Mouse (Mus musculus): ENCODE measurements around the gene Trim2. TPM values are rescaled to one million over a fixed set of nuclear protein-coding genes. Genes with fewer than 3 reads are reported as not detected.

The Trim2 gene
- polyA plus RNA-seq, 1 experiment from 2014 or later, result 174 TPM

DNA sequence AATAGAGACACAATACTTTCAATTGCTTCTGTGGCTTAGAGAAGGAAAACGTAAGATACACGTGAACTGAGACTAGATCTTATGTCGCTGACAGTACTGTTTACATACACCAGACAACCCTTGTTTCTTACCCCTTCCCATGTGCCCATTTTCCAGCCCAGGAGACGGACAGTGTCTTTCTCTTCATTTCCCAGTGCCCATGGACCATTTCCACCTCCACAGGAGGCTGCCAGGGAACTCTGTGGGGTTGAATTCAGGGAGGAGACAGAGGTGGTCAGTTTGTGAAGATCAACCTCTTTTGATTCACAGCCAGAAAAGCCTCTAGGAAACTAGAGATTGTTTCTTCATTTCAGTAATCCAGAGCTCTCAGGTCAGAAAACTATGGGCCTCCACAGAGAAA, 5.0 kb downstream of the Trim2 start:
- peak overlapping the region; percentile 82 for H3K4me2 ChIP-seq (ENCODE audit: low read length)
- no peak overlapping the region for H3K9ac ChIP-seq (ENCODE audit: low read depth, low read length)
- H3K4me3 ChIP-seq (ENCODE audit: low read depth, low read length), result no peak overlapping the region
- WGBS, result 70% methylated on average over 4 of the region's 4 CpGs
- H3K4me1 ChIP-seq (ENCODE audit: control insufficient read depth, insufficient read depth, low read length), result peaks cover 37% of the 10 kb centered on the region
- no peak overlapping the region; the same call in 1 of the 2 replicates for H3K27ac ChIP-seq (ENCODE audit: low read length)
- H3K36me3 ChIP-seq (ENCODE audit: control insufficient read depth, insufficient read depth, low read length), result no peaks in the 10 kb centered on the region
- no peaks in the 10 kb centered on the region for H3K9me3 ChIP-seq (replicated peaks; ENCODE audit: control insufficient read depth, low read length, poor library complexity, severe bottlenecking)
- no peaks in the 10 kb centered on the region for H3K27me3 ChIP-seq (ENCODE audit: control insufficient read depth, insufficient read depth, low read depth, low read length)
- no peak for ATAC-seq

DNA sequence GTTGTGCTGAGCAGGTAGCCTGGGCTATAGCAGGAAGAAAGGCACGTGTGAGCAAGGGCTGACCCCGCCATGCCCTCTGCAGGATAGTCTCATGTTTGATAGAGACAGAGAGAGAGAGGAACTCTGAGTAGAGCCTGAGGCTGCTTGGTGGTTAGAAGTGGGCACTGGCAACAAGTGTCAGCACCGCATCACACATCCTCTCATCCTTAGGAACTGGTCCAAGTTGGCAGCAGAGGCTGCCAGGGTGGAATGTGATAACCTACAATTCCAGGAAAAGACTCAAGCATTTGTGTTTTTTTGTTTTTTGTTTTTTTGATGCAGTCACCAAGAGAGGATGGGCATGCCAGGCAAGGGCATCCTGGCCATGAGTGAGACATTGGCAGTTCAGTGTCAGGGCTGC, 8.5 kb downstream of the Trim2 start:
- no peak overlapping the region for H3K4me2 ChIP-seq (ENCODE audit: low read length)
- H3K4me1 ChIP-seq (ENCODE audit: control insufficient read depth, insufficient read depth, low read length), result peaks cover 19% of the 10 kb centered on the region
- no peaks in the 10 kb centered on the region for H3K27me3 ChIP-seq (ENCODE audit: control insufficient read depth, insufficient read depth, low read depth, low read length)
- H3K9me3 ChIP-seq (replicated peaks; ENCODE audit: control insufficient read depth, low read length, poor library complexity, severe bottlenecking), result no peaks in the 10 kb centered on the region
- 61% methylated on average over 3 of the region's 3 CpGs for WGBS
- H3K36me3 ChIP-seq (ENCODE audit: control insufficient read depth, insufficient read depth, low read length), result no peaks in the 10 kb centered on the region
- ATAC-seq, result no peak
- H3K4me3 ChIP-seq (ENCODE audit: low read depth, low read length), result no peak overlapping the region
- H3K27ac ChIP-seq (ENCODE audit: low read length), result no peak overlapping the region
- H3K9ac ChIP-seq (ENCODE audit: low read depth, low read length), result no peak overlapping the region

DNA sequence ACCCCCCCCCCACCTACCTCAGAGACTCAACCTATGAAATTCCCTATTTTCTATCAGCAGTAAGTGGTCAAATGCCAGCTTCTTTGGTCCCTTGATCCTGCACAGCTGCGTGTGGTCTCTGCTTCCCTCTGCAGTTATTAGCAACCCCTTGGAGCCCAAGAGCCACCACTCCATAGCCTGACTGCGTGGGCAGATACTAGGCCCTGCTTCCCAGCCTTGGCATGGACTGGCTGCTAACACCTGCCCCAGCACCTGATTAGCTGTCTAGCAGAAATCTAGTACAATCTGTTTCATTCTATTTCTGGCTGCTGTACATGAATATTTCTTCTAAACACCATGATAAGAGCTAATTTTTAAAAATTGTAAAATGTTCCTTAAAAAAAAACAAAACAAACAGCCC, 10.0 kb downstream of the Trim2 start:
- Histone ChIP-seq H3K27ac (ENCODE audit: low read length) (no peak overlapping the region), H3K9me3 (replicated peaks; ENCODE audit: control insufficient read depth, low read length, poor library complexity, severe bottlenecking) (no peaks in the 10 kb centered on the region), H3K36me3 (ENCODE audit: control insufficient read depth, insufficient read depth, low read length) (no peaks in the 10 kb centered on the region), H3K27me3 (ENCODE audit: control insufficient read depth, insufficient read depth, low read depth, low read length) (no peaks in the 10 kb centered on the region), H3K4me3 (ENCODE audit: low read depth, low read length) (no peak overlapping the region), H3K9ac (ENCODE audit: low read depth, low read length) (no peak overlapping the region), H3K4me1 (ENCODE audit: control insufficient read depth, insufficient read depth, low read length) (peaks cover 7% of the 10 kb centered on the region), H3K4me2 (ENCODE audit: low read length) (no peak overlapping the region)
- no peak for ATAC-seq
- 37% methylated on average over 2 of the region's 2 CpGs for WGBS

DNA sequence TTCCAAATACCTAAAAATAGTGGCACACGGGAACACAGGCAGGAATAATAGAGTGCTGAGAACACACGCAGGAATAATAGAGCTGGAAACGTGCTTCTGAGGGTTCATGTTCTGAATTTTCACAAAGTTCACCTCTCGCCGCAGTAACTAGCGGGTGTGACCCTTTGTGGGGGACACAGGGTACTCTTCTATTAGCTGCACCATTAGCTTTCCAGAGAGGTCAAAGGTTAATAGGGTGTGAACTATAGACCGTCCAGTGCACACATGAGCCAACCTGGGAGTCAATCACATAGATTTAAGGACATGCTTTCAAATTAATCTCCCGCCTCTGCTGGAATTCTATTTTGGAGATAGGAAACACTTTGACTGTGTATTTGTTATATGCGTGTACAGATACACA, 11.9 kb downstream of the Trim2 start:
- H3K27me3 ChIP-seq (ENCODE audit: control insufficient read depth, insufficient read depth, low read depth, low read length), result no peaks in the 10 kb centered on the region
- ATAC-seq, result no peak
- WGBS, result 57% methylated on average over 9 of the region's 9 CpGs
- no peaks in the 10 kb centered on the region for H3K9me3 ChIP-seq (replicated peaks; ENCODE audit: control insufficient read depth, low read length, poor library complexity, severe bottlenecking)
- no peaks in the 10 kb centered on the region for H3K36me3 ChIP-seq (ENCODE audit: control insufficient read depth, insufficient read depth, low read length)
- no peak overlapping the region for H3K4me2 ChIP-seq (ENCODE audit: low read length)
- H3K4me3 ChIP-seq (ENCODE audit: low read depth, low read length), result no peak overlapping the region
- no peak overlapping the region for H3K9ac ChIP-seq (ENCODE audit: low read depth, low read length)
- H3K4me1 ChIP-seq (ENCODE audit: control insufficient read depth, insufficient read depth, low read length), result no peaks in the 10 kb centered on the region; the same call in 1 of the 2 replicates
- no peak overlapping the region for H3K27ac ChIP-seq (ENCODE audit: low read length)

DNA sequence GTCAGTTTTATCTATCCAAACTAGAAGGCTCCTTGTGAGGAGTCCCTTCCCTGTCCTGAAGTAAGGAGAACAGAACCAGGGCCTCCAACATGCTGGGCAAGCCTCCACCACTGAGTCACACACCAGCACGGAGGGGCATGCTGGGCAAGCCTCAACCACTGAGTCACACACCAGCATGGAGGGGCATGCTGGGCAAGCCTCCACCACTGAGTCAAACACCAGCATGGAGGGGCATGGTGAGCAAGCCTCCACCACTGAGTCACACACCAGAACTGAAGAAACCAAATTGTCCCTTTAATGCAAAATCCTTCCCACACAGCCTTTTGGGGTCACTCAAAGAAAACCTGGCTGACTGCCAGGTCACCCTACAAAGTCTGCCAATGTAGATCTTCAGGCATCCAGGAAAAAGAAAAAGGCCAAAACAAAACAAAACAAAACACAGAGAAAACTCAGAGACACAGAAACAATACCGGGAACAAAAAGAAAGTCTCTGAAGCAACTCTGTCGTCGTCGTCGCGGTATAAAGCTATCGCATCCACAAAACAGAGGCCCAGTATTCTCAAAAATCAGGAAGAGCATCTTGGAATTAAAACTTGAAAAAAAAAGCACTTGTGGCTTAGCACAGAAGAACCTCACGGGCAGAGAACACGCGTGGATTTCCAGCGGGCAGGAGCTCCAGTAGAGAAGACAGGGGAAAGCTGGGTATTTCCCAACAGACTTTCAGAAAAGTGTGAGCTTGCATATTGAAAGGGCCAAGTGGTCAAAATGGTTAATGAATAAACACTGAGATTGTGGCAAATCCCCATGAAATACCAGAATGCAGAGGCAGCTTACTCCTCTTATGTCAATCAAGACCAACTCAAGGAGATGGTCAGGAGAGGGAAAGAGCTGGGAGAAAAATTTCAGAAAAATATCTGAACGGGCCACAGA, 12.7 kb downstream of the Trim2 start:
- WGBS, result 51% methylated on average over 13 of the region's 13 CpGs
- no peaks in the 10 kb centered on the region; the same call in 1 of the 2 replicates for H3K4me1 ChIP-seq (ENCODE audit: control insufficient read depth, insufficient read depth, low read length)
- ATAC-seq, result no peak
- no peak overlapping the region for H3K9ac ChIP-seq (ENCODE audit: low read depth, low read length)
- H3K4me2 ChIP-seq (ENCODE audit: low read length), result no peak overlapping the region
- no peaks in the 10 kb centered on the region for H3K9me3 ChIP-seq (replicated peaks; ENCODE audit: control insufficient read depth, low read length, poor library complexity, severe bottlenecking)
- no peaks in the 10 kb centered on the region for H3K27me3 ChIP-seq (ENCODE audit: control insufficient read depth, insufficient read depth, low read depth, low read length)
- no peak overlapping the region for H3K27ac ChIP-seq (ENCODE audit: low read length)
- no peak overlapping the region for H3K4me3 ChIP-seq (ENCODE audit: low read depth, low read length)
- no peaks in the 10 kb centered on the region for H3K36me3 ChIP-seq (ENCODE audit: control insufficient read depth, insufficient read depth, low read length)

DNA sequence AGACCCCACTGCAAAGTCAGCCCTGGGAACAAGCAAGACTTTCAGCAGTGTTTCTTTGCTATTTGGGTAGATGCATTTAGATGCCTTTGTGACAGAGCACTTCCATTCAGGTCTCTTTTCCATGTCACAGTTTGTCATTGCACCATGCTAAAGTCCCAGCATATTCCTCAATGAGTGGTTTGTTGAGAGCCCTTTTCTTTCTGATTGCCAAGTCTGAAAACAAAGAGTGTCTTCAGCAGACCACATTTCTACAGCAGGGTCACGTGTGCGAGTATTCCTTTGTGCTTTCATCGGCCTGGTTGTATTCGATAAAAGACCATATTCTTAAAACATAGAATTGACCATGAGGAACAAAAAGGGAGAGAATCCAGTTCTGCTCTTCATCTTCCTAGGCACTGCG, 14.4 kb downstream of the Trim2 start:
- Histone ChIP-seq H3K9ac (ENCODE audit: low read depth, low read length) (no peak overlapping the region), H3K9me3 (replicated peaks; ENCODE audit: control insufficient read depth, low read length, poor library complexity, severe bottlenecking) (no peaks in the 10 kb centered on the region), H3K27ac (ENCODE audit: low read length) (no peak overlapping the region), H3K36me3 (ENCODE audit: control insufficient read depth, insufficient read depth, low read length) (no peaks in the 10 kb centered on the region), H3K4me3 (ENCODE audit: low read depth, low read length) (no peak overlapping the region), H3K27me3 (ENCODE audit: control insufficient read depth, insufficient read depth, low read depth, low read length) (no peaks in the 10 kb centered on the region), H3K4me1 (ENCODE audit: control insufficient read depth, insufficient read depth, low read length) (no peaks in the 10 kb centered on the region; the same call in 1 of the 2 replicates), H3K4me2 (ENCODE audit: low read length) (no peak overlapping the region)
- no peak for ATAC-seq
- 73% methylated on average over 5 of the region's 5 CpGs for WGBS

DNA sequence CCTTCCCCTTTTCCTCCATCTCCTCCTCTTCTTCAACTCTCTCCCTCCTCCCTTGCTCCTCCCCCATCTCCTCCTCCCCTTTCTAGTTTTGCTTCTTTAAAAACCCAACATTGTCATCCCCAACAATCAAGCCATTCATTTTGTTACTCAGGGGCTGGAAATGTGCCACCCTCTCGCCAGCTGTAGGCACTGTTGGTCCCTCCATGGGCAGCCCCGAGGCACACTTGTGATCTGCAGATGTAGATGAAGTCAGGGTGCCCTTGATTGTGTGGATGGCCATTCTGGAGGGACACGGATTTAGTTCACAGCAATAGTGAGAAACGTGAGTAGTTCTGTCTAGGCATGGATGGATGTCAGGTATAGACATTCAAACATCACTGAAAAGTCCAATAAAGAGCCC, 17.7 kb downstream of the Trim2 start:
- no peak for ATAC-seq

DNA sequence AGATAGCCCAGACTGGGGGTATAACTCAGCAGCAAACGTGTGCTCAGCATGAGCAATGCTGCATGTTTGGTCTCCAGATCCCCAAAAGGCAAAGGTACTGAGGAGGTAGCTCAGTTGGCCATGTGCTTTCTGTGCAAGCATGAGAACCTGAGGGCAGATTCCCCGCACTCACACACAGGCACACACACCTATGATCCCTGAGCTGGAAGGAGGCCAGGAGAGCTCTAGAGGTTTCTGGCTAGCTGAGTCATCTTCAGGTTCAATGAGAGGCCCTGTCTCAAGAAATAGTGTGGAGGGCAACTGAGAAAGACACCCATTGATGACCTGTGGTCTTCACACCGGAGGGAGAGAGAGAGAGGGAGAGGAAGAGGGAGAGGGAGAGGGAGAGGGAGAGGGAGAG, 19.4 kb downstream of the Trim2 start:
- H3K27me3 ChIP-seq (ENCODE audit: control insufficient read depth, insufficient read depth, low read depth, low read length), result no peaks in the 10 kb centered on the region
- peaks cover 16% of the 10 kb centered on the region for H3K4me1 ChIP-seq (ENCODE audit: control insufficient read depth, insufficient read depth, low read length)
- H3K4me2 ChIP-seq (ENCODE audit: low read length), result no peak overlapping the region
- WGBS, result 89% methylated on average over 3 of the region's 3 CpGs
- H3K27ac ChIP-seq (ENCODE audit: low read length), result no peak overlapping the region
- H3K9ac ChIP-seq (ENCODE audit: low read depth, low read length), result no peak overlapping the region
- no peaks in the 10 kb centered on the region for H3K36me3 ChIP-seq (ENCODE audit: control insufficient read depth, insufficient read depth, low read length)
- ATAC-seq, result no peak
- H3K4me3 ChIP-seq (ENCODE audit: low read depth, low read length), result no peak overlapping the region
- no peaks in the 10 kb centered on the region for H3K9me3 ChIP-seq (replicated peaks; ENCODE audit: control insufficient read depth, low read length, poor library complexity, severe bottlenecking)

More for the DNA sequence above, 17.7 kb downstream of the Trim2 start:
- Histone ChIP-seq H3K9ac (ENCODE audit: low read depth, low read length) (no peak overlapping the region), H3K36me3 (ENCODE audit: control insufficient read depth, insufficient read depth, low read length) (no peaks in the 10 kb centered on the region), H3K4me1 (ENCODE audit: control insufficient read depth, insufficient read depth, low read length) (peaks cover 11% of the 10 kb centered on the region), H3K27me3 (ENCODE audit: control insufficient read depth, insufficient read depth, low read depth, low read length) (no peaks in the 10 kb centered on the region), H3K27ac (ENCODE audit: low read length) (no peak overlapping the region), H3K9me3 (replicated peaks; ENCODE audit: control insufficient read depth, low read length, poor library complexity, severe bottlenecking) (no peaks in the 10 kb centered on the region), H3K4me3 (ENCODE audit: low read depth, low read length) (no peak overlapping the region), H3K4me2 (ENCODE audit: low read length) (no peak overlapping the region)
- WGBS, result 88% methylated on average over 4 of the region's 4 CpGs

DNA sequence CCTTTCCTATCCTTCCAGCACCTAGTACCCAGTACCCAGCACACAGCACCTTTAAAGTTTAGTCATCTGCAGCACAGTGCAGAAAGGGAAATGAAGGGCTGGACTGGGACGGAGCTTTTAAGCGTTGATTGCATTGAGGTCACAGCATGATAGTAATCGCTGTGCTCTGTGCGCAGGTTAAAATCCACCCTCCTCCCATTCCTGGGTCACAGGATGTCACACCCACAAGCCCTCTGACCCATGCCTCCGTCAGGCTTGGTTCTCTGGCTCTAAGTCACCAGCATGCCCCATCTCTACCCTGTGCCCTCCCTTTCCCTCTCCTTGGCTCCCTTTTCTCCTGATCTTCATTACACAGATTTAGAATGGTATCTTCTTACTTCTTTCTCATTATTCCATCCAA, 20.4 kb downstream of the Trim2 start:
- 83% methylated on average over 5 of the region's 5 CpGs for WGBS
- ATAC-seq, result no peak
- no peak overlapping the region for H3K27ac ChIP-seq (ENCODE audit: low read length)

More for the DNA sequence above, 20.4 kb downstream of the Trim2 start:
- peaks cover 21% of the 10 kb centered on the region for H3K4me1 ChIP-seq (ENCODE audit: control insufficient read depth, insufficient read depth, low read length)
- no peak overlapping the region for H3K4me2 ChIP-seq (ENCODE audit: low read length)
- H3K4me3 ChIP-seq (ENCODE audit: low read depth, low read length), result no peak overlapping the region
- no peaks in the 10 kb centered on the region for H3K9me3 ChIP-seq (replicated peaks; ENCODE audit: control insufficient read depth, low read length, poor library complexity, severe bottlenecking)
- no peaks in the 10 kb centered on the region for H3K27me3 ChIP-seq (ENCODE audit: control insufficient read depth, insufficient read depth, low read depth, low read length)
- H3K9ac ChIP-seq (ENCODE audit: low read depth, low read length), result no peak overlapping the region
- H3K36me3 ChIP-seq (ENCODE audit: control insufficient read depth, insufficient read depth, low read length), result no peaks in the 10 kb centered on the region

Data from midbrain, embryonic 16.5 days (tissue).